Mouse (Mus musculus) liver, postnatal 0 days (tissue): ENCODE measurements around the gene Chd6. TPM values are rescaled to one million over a fixed set of nuclear protein-coding genes. Genes with fewer than 3 reads are reported as not detected.

ENCODE experiments used
- ATAC-seq: fragments of 200-750 bp; cut with Nextera tagmentation; 2 replicates; pipeline ENCODE4 v1.8.0; 2017; ENCODE audit warnings: mild to moderate bottlenecking, moderate library complexity
- DNase-seq: peaks from one replicate; pipeline ENCODE4 v3.0.0-alpha.2; 2016
- H3K27ac ChIP-seq: fragments of 300-500 bp; sonication (generic); 2 replicates; pipeline ENCODE4 v1.5.1; 2014; ENCODE audit warnings: antibody characterized with exemption, moderate library complexity, mild to moderate bottlenecking, low read depth
- H3K27me3 ChIP-seq: fragments of 300-500 bp; sonication (generic); 2 replicates; pipeline ENCODE4 v1.6.1; 2014; ENCODE audit warnings: low read length, control low read depth, mixed read lengths; ENCODE audit not compliant: insufficient read depth
- H3K36me3 ChIP-seq: fragments of 300-500 bp; sonication (generic); replicated peaks from 2 replicates; pipeline ENCODE4 v1.6.1; 2014; ENCODE audit warnings: mild to moderate bottlenecking, control low read depth, low read length, moderate library complexity, mixed read lengths; ENCODE audit not compliant: insufficient read depth
- H3K4me1 ChIP-seq: fragments of 300-500 bp; sonication (generic); 2 replicates; pipeline ENCODE4 v1.6.1; 2014; ENCODE audit warnings: antibody characterized with exemption, mild to moderate bottlenecking, control low read depth; ENCODE audit not compliant: insufficient read depth
- H3K4me2 ChIP-seq: fragments of 300-500 bp; sonication (generic); 2 replicates; pipeline ENCODE4 v1.6.1; 2014; ENCODE audit warnings: low read depth, mild to moderate bottlenecking, low read length, moderate library complexity, mixed read lengths
- H3K4me3 ChIP-seq: fragments of 300-500 bp; sonication (generic); 2 replicates; pipeline ENCODE4 v1.5.1; 2014; ENCODE audit warnings: low read depth, low read length
- H3K9ac ChIP-seq: fragments of 300-500 bp; sonication (generic); replicated peaks from 2 replicates; pipeline ENCODE4 v1.6.1; 2014; ENCODE audit warnings: mild to moderate bottlenecking, moderate library complexity
- H3K9me3 ChIP-seq: fragments of 300-500 bp; sonication (generic); 2 replicates; pipeline ENCODE4 v1.6.1; 2016; ENCODE audit warnings: mild to moderate bottlenecking, control low read depth, low read length, mixed read lengths
- CTCF ChIP-seq: sonication (generic); IDR thresholded peaks from 2 replicates; pipeline ENCODE4 v1.5.1; 2016; ENCODE audit warnings: antibody characterized with exemption, low read depth
- EP300 ChIP-seq: IDR thresholded peaks from 2 replicates; pipeline ENCODE4 v1.6.1; 2016; ENCODE audit warnings: antibody characterized with exemption, low read depth, mild to moderate bottlenecking
- WGBS: fragments of 180-500 bp; shearing (Covaris S2); extraction: QIAGEN DNeasy Blood & Tissue Kit; methylation state at CpG from one replicate; pipeline ENCODE4 v1.1.7; 2014; ENCODE audit not compliant: insufficient replicate concordance; 5-methylcytosine and 5-hydroxymethylcytosine counted together
- polyA plus RNA-seq: library from polyadenylated mRNA; unstranded; fragments of >200 nt; fragmentation: Nextera tagmentation; extraction: Ambion mirVana; gene quantifications from 2 replicates; pipeline ENCODE4 v1.2.1, GENCODE M21; 2015

Gene Chd6
- polyA plus RNA-seq, 1 experiment from 2014 or later, result 4.0 TPM

- Histone ChIP-seq H3K4me2 (no peak overlapping the region), H3K4me3 (no peak overlapping the region), H3K36me3 (no peaks in the 10 kb centered on the region), H3K27ac (no peak overlapping the region), H3K4me1 (no peaks in the 10 kb centered on the region), H3K9ac (no peak overlapping the region), H3K9me3 (no peaks in the 10 kb centered on the region), H3K27me3 (no peaks in the 10 kb centered on the region)
- no peak for DNase-seq
- TF ChIP-seq EP300, result no peak
- TF ChIP-seq CTCF, result no peak
- 37% methylated on average over 1 of the region's 1 CpGs for WGBS
- ATAC-seq, result 0 out of 2 replicates have a peak, but pooled peaks have one; percentile 31
Observed at GRCm38 (mm10) chr2:161064836-161065235, 44.0 kb downstream of the Chd6 start.

GRCm38 (mm10) chr2:161058841-161059240 lies 50.0 kb downstream of the Chd6 start:
- Histone ChIP-seq H3K27ac (no peak overlapping the region), H3K4me3 (no peak overlapping the region), H3K4me2 (no peak overlapping the region), H3K27me3 (no peaks in the 10 kb centered on the region), H3K9ac (no peak overlapping the region), H3K36me3 (no peaks in the 10 kb centered on the region), H3K4me1 (no peaks in the 10 kb centered on the region), H3K9me3 (no peaks in the 10 kb centered on the region)
- TF ChIP-seq CTCF (no peak), EP300 (no peak)
- DNase-seq (no peak), ATAC-seq (no peak)
- WGBS, result 83% methylated on average over 4 of the region's 4 CpGs

GRCm38 (mm10) chr2:161053765-161054164 lies 55.1 kb downstream of the Chd6 start:
- Histone ChIP-seq H3K27me3 (no peaks in the 10 kb centered on the region), H3K4me3 (no peak overlapping the region), H3K36me3 (no peaks in the 10 kb centered on the region; the same call in 1 of the 2 replicates), H3K9ac (no peak overlapping the region), H3K4me1 (no peaks in the 10 kb centered on the region), H3K27ac (no peak overlapping the region), H3K4me2 (no peak overlapping the region), H3K9me3 (no peaks in the 10 kb centered on the region)
- WGBS, result 39% methylated on average over 2 of the region's 2 CpGs
- DNase-seq (no peak), ATAC-seq (no peak)
- TF ChIP-seq CTCF (no peak), EP300 (no peak)

GRCm38 (mm10) chr2:161052175-161052574 lies 56.7 kb downstream of the Chd6 start:
- Histone ChIP-seq H3K4me2 (no peak overlapping the region), H3K4me3 (no peak overlapping the region), H3K27ac (no peak overlapping the region), H3K27me3 (no peaks in the 10 kb centered on the region), H3K9ac (no peak overlapping the region), H3K9me3 (no peaks in the 10 kb centered on the region), H3K4me1 (no peaks in the 10 kb centered on the region), H3K36me3 (peaks cover under 1% of the 10 kb centered on the region; the same call in 1 of the 2 replicates)
- WGBS, result 87% methylated on average over 5 of the region's 5 CpGs
- ATAC-seq, result no peak
- TF ChIP-seq CTCF, result no peak
- TF ChIP-seq EP300, result no peak
- DNase-seq, result no peak

GRCm38 (mm10) chr2:161049426-161049825 lies 59.4 kb downstream of the Chd6 start:
- H3K4me3 ChIP-seq, result no peak overlapping the region
- TF ChIP-seq CTCF, result no peak
- TF ChIP-seq EP300, result no peak
- no peaks in the 10 kb centered on the region for H3K27me3 ChIP-seq
- H3K9ac ChIP-seq, result no peak overlapping the region
- no peak overlapping the region for H3K4me2 ChIP-seq
- no peak overlapping the region for H3K27ac ChIP-seq
- no peaks in the 10 kb centered on the region for H3K9me3 ChIP-seq
- DNase-seq, result no peak
- no peak for ATAC-seq
- WGBS, result 81% methylated on average over 6 of the region's 6 CpGs
- no peaks in the 10 kb centered on the region for H3K4me1 ChIP-seq
- H3K36me3 ChIP-seq, result peaks cover 2% of the 10 kb centered on the region; the same call in 1 of the 2 replicates

GRCm38 (mm10) chr2:161044492-161045201 lies 64.2 kb downstream of the Chd6 start:
- WGBS, result 86% methylated on average over 8 of the region's 8 CpGs
- no peak for TF ChIP-seq CTCF
- TF ChIP-seq EP300, result no peak
- H3K27ac ChIP-seq, result no peak overlapping the region
- H3K27me3 ChIP-seq, result no peaks in the 10 kb centered on the region
- H3K9ac ChIP-seq, result no peak overlapping the region
- 0 out of 2 replicates have a peak, but pooled peaks cover 5% of the 10 kb centered on the region for H3K36me3 ChIP-seq
- no peaks in the 10 kb centered on the region for H3K9me3 ChIP-seq
- no peak overlapping the region for H3K4me2 ChIP-seq
- no peak overlapping the region for H3K4me3 ChIP-seq
- DNase-seq (no peak), ATAC-seq (no peak)
- H3K4me1 ChIP-seq, result no peaks in the 10 kb centered on the region
